In the genomic region with DNA sequence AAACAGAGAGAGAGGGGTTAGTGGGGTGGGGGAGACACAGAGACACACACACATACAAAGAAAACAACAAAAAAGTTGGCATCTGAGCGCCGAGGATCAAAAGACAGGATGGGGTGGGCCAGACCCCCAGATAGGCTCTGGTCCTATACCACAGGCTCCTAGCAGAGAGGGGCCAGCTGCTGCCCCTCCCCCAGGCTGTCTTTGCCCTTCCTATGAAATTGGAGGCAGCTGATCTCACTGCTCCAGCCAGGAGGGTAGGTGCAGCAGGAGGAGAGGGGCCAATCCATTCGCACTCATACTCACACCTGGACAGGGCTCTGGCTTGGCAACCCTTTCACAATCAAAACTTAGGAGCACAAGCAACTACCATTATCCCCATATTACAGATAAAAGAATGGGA, we compare ENCODE assay signal across 8 mouse cellular contexts. TPM values are rescaled to one million over a fixed set of nuclear protein-coding genes. Genes with fewer than 3 reads are reported as not detected.
DNase-seq lines count a peak whose midpoint lies in the region; ATAC-seq and TF ChIP-seq lines count a peak whose summit lies in the region.

No protein-coding gene starts in this region.

- no peak for ATAC-seq in heart, embryonic 11.5 days (replicated peaks; ENCODE audit: insufficient number of reproducible peaks, low FRiP score, low TSS enrichment)
- no peak for ATAC-seq in forebrain, postnatal 0 days
- ATAC-seq in liver, postnatal 0 days = peak; percentile 2

- no peaks in the 10 kb centered on the region for H3K27me3 ChIP-seq in heart, embryonic 11.5 days (ENCODE audit: control insufficient read depth, insufficient read depth, low read length)
- 0 out of 2 replicates have a peak, but pooled peaks cover 5% of the 10 kb centered on the region for H3K27me3 ChIP-seq in E14TG2a.4 (ENCODE audit: insufficient read depth, low read length)
- no peaks in the 10 kb centered on the region; the same call in 1 of the 2 replicates for H3K27me3 ChIP-seq in forebrain, postnatal 0 days (ENCODE audit: insufficient read depth, low read length)
- H3K27me3 ChIP-seq in liver, postnatal 0 days (ENCODE audit: insufficient read depth, low read length) = no peaks in the 10 kb centered on the region

- 68% methylated on average over 3 of the region's 3 CpGs for WGBS in heart, embryonic 11.5 days (ENCODE audit: insufficient replicate concordance)
- WGBS in forebrain, postnatal 0 days = 62% methylated on average over 3 of the region's 3 CpGs
- 60% methylated on average over 3 of the region's 3 CpGs for WGBS in liver, postnatal 0 days (ENCODE audit: insufficient replicate concordance)

- DNase-seq in heart, adult 9 months (ENCODE audit: low spot score in 2 of 2) = no peak
- no peak for DNase-seq in forebrain, postnatal 0 days
- no peak for DNase-seq in liver, postnatal 0 days
- no peak for DNase-seq in frontal cortex, postnatal 14 days (ENCODE audit: low spot score in 2 of 2)
- DNase-seq in adrenal gland, adult (ENCODE audit: inconsistent age in 2 of 2, low spot score in 1 of 2) = no peak
- DNase-seq in adipocyte (ENCODE audit: low spot score) = no peak

- H3K4me2 ChIP-seq in heart, embryonic 11.5 days = peak overlapping the region; percentile 68
- peak overlapping the region; percentile 61 for H3K4me2 ChIP-seq in forebrain, postnatal 0 days (ENCODE audit: low read depth)
- H3K4me2 ChIP-seq in liver, postnatal 0 days (ENCODE audit: low read depth, low read length) = peak overlapping the region; percentile 79

- H3K9ac ChIP-seq in heart, embryonic 11.5 days (ENCODE audit: low read depth, low read length) = peak overlapping the region; percentile 58
- H3K9ac ChIP-seq in forebrain, postnatal 0 days = peak overlapping the region; percentile 57
- H3K9ac ChIP-seq in liver, postnatal 0 days (replicated peaks) = peak overlapping the region; percentile 54

- no peak for TF ChIP-seq EP300 in liver, postnatal 0 days (IDR thresholded peaks at IDR 0.05; ENCODE audit: low read depth)

- peaks cover 31% of the 10 kb centered on the region for H3K4me1 ChIP-seq in heart, embryonic 11.5 days (ENCODE audit: control insufficient read depth, insufficient read depth, low read length)
- H3K4me1 ChIP-seq in E14TG2a.4 (replicated peaks; ENCODE audit: low read depth, low read length) = peaks cover 90% of the 10 kb centered on the region
- H3K4me1 ChIP-seq in forebrain, postnatal 0 days (ENCODE audit: insufficient read depth) = peaks cover 14% of the 10 kb centered on the region; the same call in 1 of the 2 replicates
- H3K4me1 ChIP-seq in liver, postnatal 0 days (ENCODE audit: insufficient read depth) = peaks cover 42% of the 10 kb centered on the region

- H3K36me3 ChIP-seq in heart, embryonic 11.5 days (ENCODE audit: control insufficient read depth, insufficient read depth, low read length) = no peaks in the 10 kb centered on the region
- H3K36me3 ChIP-seq in E14TG2a.4 (ENCODE audit: insufficient read depth, low read length) = peaks cover 11% of the 10 kb centered on the region
- no peaks in the 10 kb centered on the region for H3K36me3 ChIP-seq in forebrain, postnatal 0 days (ENCODE audit: insufficient read depth)
- H3K36me3 ChIP-seq in liver, postnatal 0 days (replicated peaks; ENCODE audit: insufficient read depth, low read length) = no peaks in the 10 kb centered on the region

- no peaks in the 10 kb centered on the region for H3K9me3 ChIP-seq in heart, embryonic 11.5 days (replicated peaks; ENCODE audit: control insufficient read depth, low read length)
- no peaks in the 10 kb centered on the region for H3K9me3 ChIP-seq in E14TG2a.4 (ENCODE audit: low read length)
- H3K9me3 ChIP-seq in forebrain, postnatal 0 days (ENCODE audit: low read length) = no peaks in the 10 kb centered on the region
- no peaks in the 10 kb centered on the region for H3K9me3 ChIP-seq in liver, postnatal 0 days (ENCODE audit: low read length)

- no peak for TF ChIP-seq CTCF in E14TG2a.4 (conservative IDR thresholded peaks at IDR 0.05; ENCODE audit: low read length)
- TF ChIP-seq CTCF in forebrain, postnatal 0 days (IDR thresholded peaks at IDR 0.05; ENCODE audit: low read depth) = no peak
- TF ChIP-seq CTCF in liver, postnatal 0 days (IDR thresholded peaks at IDR 0.05; ENCODE audit: low read depth) = no peak

- H3K27ac ChIP-seq in heart, embryonic 11.5 days (ENCODE audit: low read depth, low read length) = peak overlapping the region; percentile 87
- peak overlapping the region; percentile 85 for H3K27ac ChIP-seq in forebrain, postnatal 0 days (ENCODE audit: low read depth, low read length)
- peak overlapping the region; percentile 86 for H3K27ac ChIP-seq in liver, postnatal 0 days (ENCODE audit: low read depth)

- H3K4me3 ChIP-seq in heart, embryonic 11.5 days (ENCODE audit: low read depth, low read length) = peak overlapping the region; percentile 41
- H3K4me3 ChIP-seq in E14TG2a.4 (replicated peaks; ENCODE audit: low read length) = peak overlapping the region; percentile 77
- peak overlapping the region; percentile 38 for H3K4me3 ChIP-seq in forebrain, postnatal 0 days (ENCODE audit: low read depth, low read length)
- peak overlapping the region; percentile 42 for H3K4me3 ChIP-seq in liver, postnatal 0 days (ENCODE audit: low read depth, low read length)

RNA-seq across cellular contexts. Expression of a gene that starts 0.5 kb away (rescaled TPM):
- 78.2 and 82.0 TPM in 2 replicates for polyA plus RNA-seq in heart, embryonic 11.5 days (2014; fragmentation: Nextera tagmentation; extraction: Ambion mirVana)
- total RNA-seq in forebrain, postnatal 0 days (2014; rRNA removed) = 49.4 and 71.3 TPM in 2 replicates
- 51.4 and 52.9 TPM in 2 replicates for polyA plus RNA-seq in forebrain, postnatal 0 days (2015; fragmentation: Nextera tagmentation; extraction: Ambion mirVana)
- 68.4 and 73.4 TPM in 2 replicates for polyA plus RNA-seq in liver, postnatal 0 days (2015; fragmentation: Nextera tagmentation; extraction: Ambion mirVana)

RNA-seq across cellular contexts. Expression of a gene that starts 22.9 kb away (rescaled TPM):
- polyA plus RNA-seq in heart, embryonic 11.5 days (2014; fragmentation: Nextera tagmentation; extraction: Ambion mirVana) = 16.5 and 16.9 TPM in 2 replicates
- total RNA-seq in forebrain, postnatal 0 days (2014; rRNA removed) = 64.5 and 71.9 TPM in 2 replicates
- 16.2 and 20.5 TPM in 2 replicates for polyA plus RNA-seq in forebrain, postnatal 0 days (2015; fragmentation: Nextera tagmentation; extraction: Ambion mirVana)
- 0.37 and 0.51 TPM in 2 replicates for polyA plus RNA-seq in liver, postnatal 0 days (2015; fragmentation: Nextera tagmentation; extraction: Ambion mirVana)

RNA-seq across cellular contexts. Expression of a gene that starts 38.9 kb away (rescaled TPM):
- 0.21 TPM in 1 of 2 replicates, not detected in the other for polyA plus RNA-seq in heart, embryonic 11.5 days (2014; fragmentation: Nextera tagmentation; extraction: Ambion mirVana)
- not detected in 2 replicates for total RNA-seq in forebrain, postnatal 0 days (2014; rRNA removed)
- 0.33 TPM in 1 of 2 replicates, not detected in the other for polyA plus RNA-seq in forebrain, postnatal 0 days (2015; fragmentation: Nextera tagmentation; extraction: Ambion mirVana)
- polyA plus RNA-seq in liver, postnatal 0 days (2015; fragmentation: Nextera tagmentation; extraction: Ambion mirVana) = 0.13 and 0.29 TPM in 2 replicates

RNA-seq across cellular contexts. Expression of a gene that starts 43.6 kb away (rescaled TPM):
- polyA plus RNA-seq in heart, embryonic 11.5 days (2014; fragmentation: Nextera tagmentation; extraction: Ambion mirVana) = 86.9 and 110 TPM in 2 replicates
- total RNA-seq in forebrain, postnatal 0 days (2014; rRNA removed) = 52.2 and 55.5 TPM in 2 replicates
- 186 and 202 TPM in 2 replicates for polyA plus RNA-seq in forebrain, postnatal 0 days (2015; fragmentation: Nextera tagmentation; extraction: Ambion mirVana)
- 104 and 106 TPM in 2 replicates for polyA plus RNA-seq in liver, postnatal 0 days (2015; fragmentation: Nextera tagmentation; extraction: Ambion mirVana)

RNA-seq across cellular contexts. Expression of a gene that starts 44.3 kb away (rescaled TPM):
- polyA plus RNA-seq in heart, embryonic 11.5 days (2014; fragmentation: Nextera tagmentation; extraction: Ambion mirVana) = 48.8 and 49.5 TPM in 2 replicates
- 102 and 116 TPM in 2 replicates for total RNA-seq in forebrain, postnatal 0 days (2014; rRNA removed)
- polyA plus RNA-seq in forebrain, postnatal 0 days (2015; fragmentation: Nextera tagmentation; extraction: Ambion mirVana) = 29.3 and 30.8 TPM in 2 replicates
- polyA plus RNA-seq in liver, postnatal 0 days (2015; fragmentation: Nextera tagmentation; extraction: Ambion mirVana) = 12.5 and 13.5 TPM in 2 replicates

Comparison
In these comparisons a context has a peak if more than half of its experiments do, and no peak if none do; other contexts are left out.
1. RNA of a gene that starts 22.9 kb away (polyA plus RNA-seq): 16.2 to 20.5 TPM in forebrain, postnatal 0 days and 16.5 to 16.9 TPM in heart, embryonic 11.5 days; 0.37 to 0.51 TPM in liver, postnatal 0 days; every median in the first group is over 10 times any median in the second.
2. Peak in every context shown above with its lines, with median percentiles within 50 percentile points of each other: H3K27ac ChIP-seq, H3K4me2 ChIP-seq, H3K4me3 ChIP-seq and H3K9ac ChIP-seq.